Mouse (Mus musculus): ENCODE results near the gene Ints6. TPM values are rescaled to one million over a fixed set of nuclear protein-coding genes. Genes with fewer than 3 reads are reported as not detected.

Ints6 gene
- polyA plus RNA-seq, 1 experiment from 2014 or later, result 11.9 TPM

- H3K9me3 ChIP-seq (replicated peaks; ENCODE audit: control insufficient read depth, low read length), result no peaks in the 10 kb centered on the region
- ATAC-seq (ENCODE audit: low read depth), result peak; percentile 7; the same call in 1 of the 2 replicates
- H3K27me3 ChIP-seq (ENCODE audit: control insufficient read depth, insufficient read depth, low read depth, low read length), result no peaks in the 10 kb centered on the region
- under 1% methylated on average over 59 of the region's 68 CpGs for WGBS (ENCODE audit: insufficient replicate concordance)
- peaks cover 6% of the 10 kb centered on the region for H3K36me3 ChIP-seq (ENCODE audit: control insufficient read depth, insufficient read depth)
- peak overlapping the region; percentile 100 for H3K9ac ChIP-seq (ENCODE audit: low read depth, low read length)
- peak overlapping the region; percentile 100 for H3K4me3 ChIP-seq (ENCODE audit: low read depth, low read length)
- H3K4me1 ChIP-seq (ENCODE audit: control insufficient read depth, low read depth, low read length), result peaks cover 13% of the 10 kb centered on the region
- peak overlapping the region; percentile 94 for H3K4me2 ChIP-seq (ENCODE audit: low read depth, low read length)
- peak overlapping the region; percentile 100 for H3K27ac ChIP-seq (ENCODE audit: low read length)
These were observed 491 bp downstream of the Ints6 start for GRCm38 (mm10) chr14:62760321-62761035.

GRCm38 (mm10) chr14:62759771-62760320 is 1.1 kb downstream of the Ints6 start:
- peak; percentile 15 for ATAC-seq (ENCODE audit: low read depth)
- H3K27ac ChIP-seq (ENCODE audit: low read length), result peak overlapping the region; percentile 100

GRCm38 (mm10) chr14:62758714-62759113 is 2.3 kb downstream of the Ints6 start:
- Histone ChIP-seq H3K4me1 (ENCODE audit: control insufficient read depth, low read depth, low read length) (peaks cover 16% of the 10 kb centered on the region), H3K36me3 (ENCODE audit: control insufficient read depth, insufficient read depth) (peaks cover 6% of the 10 kb centered on the region), H3K27me3 (ENCODE audit: control insufficient read depth, insufficient read depth, low read depth, low read length) (no peaks in the 10 kb centered on the region), H3K4me2 (ENCODE audit: low read depth, low read length) (peak overlapping the region; percentile 94; the same call in 1 of the 2 replicates), H3K27ac (ENCODE audit: low read length) (no peak overlapping the region), H3K9ac (ENCODE audit: low read depth, low read length) (no peak overlapping the region), H3K4me3 (ENCODE audit: low read depth, low read length) (no peak overlapping the region), H3K9me3 (replicated peaks; ENCODE audit: control insufficient read depth, low read length) (no peaks in the 10 kb centered on the region)
- ATAC-seq (ENCODE audit: low read depth), result no peak
- WGBS (ENCODE audit: insufficient replicate concordance), result 86% methylated on average over 5 of the region's 5 CpGs

More at GRCm38 (mm10) chr14:62759771-62760320, 1.1 kb downstream of the Ints6 start:
- Histone ChIP-seq H3K36me3 (ENCODE audit: control insufficient read depth, insufficient read depth) (peaks cover 6% of the 10 kb centered on the region), H3K4me1 (ENCODE audit: control insufficient read depth, low read depth, low read length) (peaks cover 16% of the 10 kb centered on the region), H3K9ac (ENCODE audit: low read depth, low read length) (peak overlapping the region; percentile 100), H3K27me3 (ENCODE audit: control insufficient read depth, insufficient read depth, low read depth, low read length) (no peaks in the 10 kb centered on the region), H3K4me2 (ENCODE audit: low read depth, low read length) (peak overlapping the region; percentile 94), H3K9me3 (replicated peaks; ENCODE audit: control insufficient read depth, low read length) (no peaks in the 10 kb centered on the region), H3K4me3 (ENCODE audit: low read depth, low read length) (peak overlapping the region; percentile 100)
- WGBS (ENCODE audit: insufficient replicate concordance), result under 1% methylated on average over 33 of the region's 38 CpGs

- no peaks in the 10 kb centered on the region for H3K27me3 ChIP-seq (ENCODE audit: control insufficient read depth, insufficient read depth, low read depth, low read length)
- peak overlapping the region; percentile 38; the same call in 1 of the 2 replicates for H3K27ac ChIP-seq (ENCODE audit: low read length)
- H3K9ac ChIP-seq (ENCODE audit: low read depth, low read length), result no peak overlapping the region
- WGBS (ENCODE audit: insufficient replicate concordance), result 43% methylated on average over 1 of the region's 1 CpGs
- H3K36me3 ChIP-seq (ENCODE audit: control insufficient read depth, insufficient read depth), result peaks cover 6% of the 10 kb centered on the region
- H3K4me1 ChIP-seq (ENCODE audit: control insufficient read depth, low read depth, low read length), result peaks cover 18% of the 10 kb centered on the region
- no peaks in the 10 kb centered on the region for H3K9me3 ChIP-seq (replicated peaks; ENCODE audit: control insufficient read depth, low read length)
- H3K4me2 ChIP-seq (ENCODE audit: low read depth, low read length), result peak overlapping the region; percentile 21; the same call in 1 of the 2 replicates
- H3K4me3 ChIP-seq (ENCODE audit: low read depth, low read length), result no peak overlapping the region
- no peak for ATAC-seq (ENCODE audit: low read depth)
These were observed 5.8 kb downstream of the Ints6 start for GRCm38 (mm10) chr14:62755095-62755640.

GRCm38 (mm10) chr14:62751479-62751878 is 9.5 kb downstream of the Ints6 start:
- no peaks in the 10 kb centered on the region for H3K27me3 ChIP-seq (ENCODE audit: control insufficient read depth, insufficient read depth, low read depth, low read length)
- peak overlapping the region; percentile 82 for H3K27ac ChIP-seq (ENCODE audit: low read length)
- peaks cover 14% of the 10 kb centered on the region for H3K4me1 ChIP-seq (ENCODE audit: control insufficient read depth, low read depth, low read length)
- ATAC-seq (ENCODE audit: low read depth), result peak; percentile 87
- H3K4me3 ChIP-seq (ENCODE audit: low read depth, low read length), result no peak overlapping the region
- H3K36me3 ChIP-seq (ENCODE audit: control insufficient read depth, insufficient read depth), result peaks cover 5% of the 10 kb centered on the region; the same call in 1 of the 2 replicates
- H3K9ac ChIP-seq (ENCODE audit: low read depth, low read length), result no peak overlapping the region
- no peaks in the 10 kb centered on the region for H3K9me3 ChIP-seq (replicated peaks; ENCODE audit: control insufficient read depth, low read length)
- WGBS (ENCODE audit: insufficient replicate concordance), result 28% methylated on average over 2 of the region's 2 CpGs
- H3K4me2 ChIP-seq (ENCODE audit: low read depth, low read length), result peak overlapping the region; percentile 36

GRCm38 (mm10) chr14:62735646-62736045 is 25.3 kb downstream of the Ints6 start:
- WGBS (ENCODE audit: insufficient replicate concordance), result 68% methylated on average over 1 of the region's 1 CpGs
- H3K27ac ChIP-seq (ENCODE audit: low read length), result no peak overlapping the region
- no peak overlapping the region for H3K4me2 ChIP-seq (ENCODE audit: low read depth, low read length)
- no peak for ATAC-seq (ENCODE audit: low read depth)
- no peak overlapping the region for H3K4me3 ChIP-seq (ENCODE audit: low read depth, low read length)
- no peaks in the 10 kb centered on the region for H3K27me3 ChIP-seq (ENCODE audit: control insufficient read depth, insufficient read depth, low read depth, low read length)
- peaks cover 6% of the 10 kb centered on the region for H3K36me3 ChIP-seq (ENCODE audit: control insufficient read depth, insufficient read depth)
- H3K9ac ChIP-seq (ENCODE audit: low read depth, low read length), result no peak overlapping the region
- no peaks in the 10 kb centered on the region for H3K9me3 ChIP-seq (replicated peaks; ENCODE audit: control insufficient read depth, low read length)
- no peaks in the 10 kb centered on the region for H3K4me1 ChIP-seq (ENCODE audit: control insufficient read depth, low read depth, low read length)

- H3K27me3 ChIP-seq (ENCODE audit: control insufficient read depth, insufficient read depth, low read depth, low read length), result no peaks in the 10 kb centered on the region
- 65% methylated on average over 2 of the region's 2 CpGs for WGBS (ENCODE audit: insufficient replicate concordance)
- H3K9me3 ChIP-seq (replicated peaks; ENCODE audit: control insufficient read depth, low read length), result no peaks in the 10 kb centered on the region
- H3K9ac ChIP-seq (ENCODE audit: low read depth, low read length), result no peak overlapping the region
- H3K4me3 ChIP-seq (ENCODE audit: low read depth, low read length), result no peak overlapping the region
- ATAC-seq (ENCODE audit: low read depth), result no peak
- no peaks in the 10 kb centered on the region for H3K4me1 ChIP-seq (ENCODE audit: control insufficient read depth, low read depth, low read length)
- no peak overlapping the region for H3K4me2 ChIP-seq (ENCODE audit: low read depth, low read length)
- H3K36me3 ChIP-seq (ENCODE audit: control insufficient read depth, insufficient read depth), result peaks cover 6% of the 10 kb centered on the region
- H3K27ac ChIP-seq (ENCODE audit: low read length), result no peak overlapping the region
These were observed 27.3 kb downstream of the Ints6 start for GRCm38 (mm10) chr14:62733666-62734065.

- H3K36me3 ChIP-seq (ENCODE audit: control insufficient read depth, insufficient read depth), result peaks cover 6% of the 10 kb centered on the region
- no peak overlapping the region for H3K4me2 ChIP-seq (ENCODE audit: low read depth, low read length)
- no peaks in the 10 kb centered on the region for H3K27me3 ChIP-seq (ENCODE audit: control insufficient read depth, insufficient read depth, low read depth, low read length)
- no peak for ATAC-seq (ENCODE audit: low read depth)
- H3K27ac ChIP-seq (ENCODE audit: low read length), result no peak overlapping the region
- whole genome bisulfite sequencing (ENCODE audit: insufficient replicate concordance), result 42% methylated on average over 1 of the region's 1 CpGs
- H3K9ac ChIP-seq (ENCODE audit: low read depth, low read length), result no peak overlapping the region
- no peaks in the 10 kb centered on the region for H3K4me1 ChIP-seq (ENCODE audit: control insufficient read depth, low read depth, low read length)
- no peak overlapping the region for H3K4me3 ChIP-seq (ENCODE audit: low read depth, low read length)
- H3K9me3 ChIP-seq (replicated peaks; ENCODE audit: control insufficient read depth, low read length), result no peaks in the 10 kb centered on the region
These were observed 29.1 kb downstream of the Ints6 start for GRCm38 (mm10) chr14:62731902-62732301.

- H3K9me3 ChIP-seq (replicated peaks; ENCODE audit: control insufficient read depth, low read length), result no peaks in the 10 kb centered on the region
- no peak overlapping the region for H3K27ac ChIP-seq (ENCODE audit: low read length)
- no peak overlapping the region for H3K4me3 ChIP-seq (ENCODE audit: low read depth, low read length)
- ATAC-seq (ENCODE audit: low read depth), result no peak
- H3K4me2 ChIP-seq (ENCODE audit: low read depth, low read length), result no peak overlapping the region
- 0 out of 2 replicates have a peak, but pooled peaks cover 3% of the 10 kb centered on the region for H3K36me3 ChIP-seq (ENCODE audit: control insufficient read depth, insufficient read depth)
- H3K27me3 ChIP-seq (ENCODE audit: control insufficient read depth, insufficient read depth, low read depth, low read length), result no peaks in the 10 kb centered on the region
- H3K4me1 ChIP-seq (ENCODE audit: control insufficient read depth, low read depth, low read length), result no peaks in the 10 kb centered on the region
- no peak overlapping the region for H3K9ac ChIP-seq (ENCODE audit: low read depth, low read length)
These were observed 36.4 kb downstream of the Ints6 start for GRCm38 (mm10) chr14:62724560-62724959.

Measured in liver, embryonic 16.5 days (tissue).